Mouse (Mus musculus): ENCODE data around the gene Olfr667.
"Not testable (repeated sequence)": the region's sequence is repeated elsewhere in the genome, so short reads cannot be mapped to it uniquely, and the experiment has no call there.

Olfr667 gene

GRCm38 (mm10) chr7:104921382-104921781, at the start of gene Olfr667:
Gene Olfr667 (minus strand): TSS chr7:104921482.
- DNase-seq (ENCODE audit: low read depth, low spot score) = no peak

- no peak for DNase-seq (ENCODE audit: low read depth, low spot score)
These were observed 41.2 kb upstream of the Olfr667 start, which contains the start of gene Olfr670 for GRCm38 (mm10) chr7:104962520-104962919. Gene Olfr670 (minus strand): TSS chr7:104962620.

DNA sequence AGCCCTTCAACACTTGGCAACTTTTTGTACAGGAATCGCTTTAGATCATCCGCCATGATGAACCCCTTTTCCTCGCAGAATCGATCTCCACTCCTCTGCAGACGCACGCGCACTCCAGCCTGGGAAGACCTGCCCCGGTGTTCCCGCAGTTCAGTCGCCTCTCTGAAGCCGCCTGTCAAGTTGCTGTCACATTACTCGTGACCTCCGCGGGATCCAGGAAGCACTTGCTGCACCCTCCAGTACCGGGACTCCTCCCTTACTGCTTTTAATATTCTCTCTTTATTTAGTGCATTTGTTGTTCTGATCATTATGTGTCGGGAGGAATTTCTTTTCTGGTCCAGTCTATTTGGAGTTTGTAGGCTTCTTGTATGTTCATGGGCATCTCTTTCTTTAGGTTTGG, 29.0 kb upstream of the Olfr667 start:
- DNase-seq (ENCODE audit: low read depth, low spot score) = not testable (repeated sequence)

GRCm38 (mm10) chr7:104933940-104934339, 12.7 kb upstream of the Olfr667 start, which contains the start of gene Olfr669:
Gene Olfr669 (plus strand): TSS chr7:104934240.
- DNase-seq (ENCODE audit: low read depth, low spot score) = no peak

GRCm38 (mm10) chr7:104927957-104928356, 6.7 kb upstream of the Olfr667 start, which contains the start of gene Olfr668:
Gene Olfr668 (minus strand): TSS chr7:104928057.
- no peak for DNase-seq (ENCODE audit: low read depth, low spot score)

DNA sequence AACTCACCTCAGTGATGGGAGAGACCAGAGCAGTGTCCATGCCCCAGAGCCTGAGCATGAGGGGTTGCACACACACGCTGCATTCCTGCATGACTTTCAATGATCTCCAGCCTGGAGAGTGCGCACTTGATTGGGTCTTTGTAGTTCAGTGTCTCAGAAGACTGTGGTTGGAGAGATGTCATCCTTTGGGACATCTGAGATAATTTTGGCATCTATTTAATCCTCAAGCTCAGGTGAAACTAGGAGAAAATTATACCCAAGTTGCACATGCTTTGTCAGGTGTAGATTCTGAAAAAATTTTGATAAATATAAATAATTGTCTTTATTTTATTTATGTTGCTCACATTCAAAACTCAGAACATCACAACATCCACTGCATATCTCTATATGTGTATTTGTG, 25.4 kb downstream of the Olfr667 start, which contains the start of gene Olfr666:
Olfr666 (minus strand) TSS at position 101 of the 400 bp plus-strand sequence.
- DNase-seq (ENCODE audit: low read depth, low spot score) = no peak

- DNase-seq (ENCODE audit: low read depth, low spot score) = no peak
These were observed 43.6 kb downstream of the Olfr667 start, which contains the start of gene Olfr665 for GRCm38 (mm10) chr7:104877731-104878130. Gene Olfr665 (plus strand): TSS chr7:104878031.

Measured in brain, adult 2 months (tissue).